Mouse (Mus musculus) intestine, postnatal 0 days (tissue): ENCODE data around the gene Gm21969. TPM values are rescaled to one million over a fixed set of nuclear protein-coding genes. Genes with fewer than 3 reads are reported as not detected.
A peak's percentile ranks its signal among the peaks of the same experiment; 100 is the strongest.

Experiments used
- ATAC-seq: fragments of 200-750 bp; cut with Nextera tagmentation; 2 replicates; pipeline ENCODE4 v1.8.0; 2017; ENCODE audit warnings: mild to moderate bottlenecking, moderate TSS enrichment, moderate library complexity
- H3K27ac ChIP-seq: fragments of 300-500 bp; sonication (generic); 2 replicates; pipeline ENCODE4 v1.5.1; 2014; ENCODE audit warnings: mild to moderate bottlenecking, low read depth, low read length, moderate library complexity
- H3K27me3 ChIP-seq: fragments of 300-500 bp; sonication (generic); replicated peaks from 2 replicates; pipeline ENCODE4 v1.6.1; 2014; ENCODE audit warnings: low read length, mixed read lengths; ENCODE audit not compliant: control insufficient read depth, insufficient read depth
- H3K36me3 ChIP-seq: fragments of 300-500 bp; sonication (generic); 2 replicates; pipeline ENCODE4 v1.6.1; 2014; ENCODE audit warnings: mild to moderate bottlenecking, moderate library complexity; ENCODE audit not compliant: control insufficient read depth, insufficient read depth
- H3K4me1 ChIP-seq: fragments of 300-500 bp; sonication (generic); replicated peaks from 2 replicates; pipeline ENCODE4 v1.6.1; 2014; ENCODE audit warnings: antibody characterized with exemption, low read length, mixed read lengths; ENCODE audit not compliant: control insufficient read depth, insufficient read depth
- H3K4me2 ChIP-seq: fragments of 300-500 bp; sonication (generic); replicated peaks from 2 replicates; pipeline ENCODE4 v1.6.1; 2014; ENCODE audit warnings: low read depth, mild to moderate bottlenecking, moderate library complexity
- H3K4me3 ChIP-seq: fragments of 300-500 bp; sonication (generic); 2 replicates; pipeline ENCODE4 v1.5.1; 2014; ENCODE audit warnings: low read depth, low read length
- H3K9ac ChIP-seq: fragments of 300-500 bp; sonication (generic); 2 replicates; pipeline ENCODE4 v1.6.1; 2014; ENCODE audit warnings: mild to moderate bottlenecking, low read depth, low read length
- H3K9me3 ChIP-seq: fragments of 300-500 bp; sonication (generic); 2 replicates; pipeline ENCODE4 v1.6.1; 2016; ENCODE audit warnings: mixed run types; ENCODE audit not compliant: control insufficient read depth
- CTCF ChIP-seq: sonication (generic); IDR thresholded peaks from 2 replicates; pipeline ENCODE4 v1.5.1; 2016; ENCODE audit warnings: low read depth, mild to moderate bottlenecking, control low read depth, antibody characterized with exemption, moderate library complexity
- WGBS: fragments of 180-500 bp; shearing (Covaris S2); extraction: QIAGEN DNeasy Blood & Tissue Kit; methylation state at CpG from one replicate; pipeline ENCODE4 v1.1.7; 2014; 5-methylcytosine and 5-hydroxymethylcytosine counted together
- polyA plus RNA-seq: library from polyadenylated mRNA; unstranded; fragments of >200 nt; fragmentation: Nextera tagmentation; extraction: Ambion mirVana; gene quantifications from 2 replicates; pipeline ENCODE4 v1.2.1, GENCODE M21; 2015

The Gm21969 gene
- polyA plus RNA-seq, 1 experiment from 2014 or later = not detected

DNA sequence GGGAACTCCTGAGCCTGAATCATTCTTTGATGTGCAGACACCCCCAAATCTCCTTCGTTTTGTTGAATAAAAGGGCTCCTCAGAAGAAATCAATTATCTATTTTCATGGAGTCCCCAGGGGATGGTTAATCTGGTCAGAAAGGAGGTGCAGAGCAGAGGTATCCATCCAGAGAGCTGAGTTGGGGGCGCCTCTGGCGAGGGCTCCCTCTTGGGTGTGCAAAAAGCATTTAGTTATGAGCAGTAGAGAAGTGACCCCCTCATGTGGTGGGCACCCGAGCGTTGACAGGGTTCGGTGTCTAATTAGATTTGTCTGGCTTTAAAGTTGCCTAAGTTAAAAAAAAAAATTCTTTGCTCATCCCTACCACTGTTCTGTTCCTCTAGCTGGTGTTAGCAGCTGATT is 8.0 kb downstream of the Gm21969 start:
- Histone ChIP-seq H3K4me1 (no peaks in the 10 kb centered on the region; the same call in 1 of the 2 replicates), H3K27ac (no peak overlapping the region), H3K4me3 (no peak overlapping the region), H3K27me3 (no peaks in the 10 kb centered on the region), H3K9me3 (no peaks in the 10 kb centered on the region), H3K4me2 (no peak overlapping the region), H3K9ac (no peak overlapping the region), H3K36me3 (peaks cover 34% of the 10 kb centered on the region)
- ATAC-seq = no peak
- TF ChIP-seq CTCF = no peak
- 78% methylated on average over 6 of the region's 6 CpGs for WGBS

GRCm38 (mm10) chr4:139611542-139611953 is 8.6 kb downstream of the Gm21969 start:
- TF ChIP-seq CTCF = peak; percentile 93
- Histone ChIP-seq H3K9ac (no peak overlapping the region), H3K4me2 (no peak overlapping the region; the same call in 1 of the 2 replicates), H3K27me3 (no peaks in the 10 kb centered on the region), H3K4me3 (no peak overlapping the region), H3K9me3 (no peaks in the 10 kb centered on the region), H3K36me3 (peaks cover 38% of the 10 kb centered on the region), H3K4me1 (no peaks in the 10 kb centered on the region; the same call in 1 of the 2 replicates), H3K27ac (no peak overlapping the region)
- WGBS = 19% methylated on average over 10 of the region's 10 CpGs
- no peak for ATAC-seq

DNA sequence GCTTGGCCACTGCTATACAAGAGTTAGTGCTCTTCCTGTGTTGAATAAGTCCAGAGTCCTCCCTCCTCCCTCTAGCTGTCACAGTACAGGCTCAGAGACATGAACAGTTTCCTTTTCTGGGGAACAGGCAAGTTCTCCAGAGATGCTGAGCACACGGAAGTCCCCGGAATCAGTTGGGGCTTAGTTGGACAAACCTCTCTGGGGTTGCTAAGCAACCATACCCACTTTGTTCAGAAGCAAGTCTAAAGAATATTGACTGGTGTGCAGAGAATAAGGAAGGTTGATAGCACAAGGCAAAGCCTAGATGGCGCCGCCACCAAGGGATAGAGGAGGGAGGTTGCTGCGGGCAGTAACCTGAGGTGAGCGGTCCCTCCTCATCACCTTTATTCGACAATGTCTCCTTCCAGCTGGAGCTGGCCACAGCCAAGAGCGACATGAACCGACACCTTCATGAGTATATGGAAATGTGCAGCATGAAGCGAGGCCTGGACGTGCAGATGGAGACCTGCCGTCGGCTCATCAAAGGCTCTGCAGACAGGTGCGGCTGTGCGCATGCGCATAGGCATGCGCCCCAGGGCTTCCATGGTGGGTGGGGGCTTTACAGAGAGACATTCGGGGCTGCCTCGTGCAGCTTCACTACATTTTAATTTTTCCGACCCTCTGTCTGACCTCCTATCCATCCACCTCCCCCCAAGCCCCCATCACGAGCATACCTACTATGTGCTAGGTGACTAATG is 11.7 kb downstream of the Gm21969 start:
- WGBS = 86% methylated on average over 21 of the region's 21 CpGs
- H3K36me3 ChIP-seq = peaks cover 36% of the 10 kb centered on the region
- H3K4me2 ChIP-seq = no peak overlapping the region
- no peak for ATAC-seq
- H3K9ac ChIP-seq = no peak overlapping the region
- peak; percentile 35; the same call in 1 of the 2 replicates for TF ChIP-seq CTCF
- H3K27ac ChIP-seq = no peak overlapping the region
- no peaks in the 10 kb centered on the region for H3K27me3 ChIP-seq
- H3K4me1 ChIP-seq = no peaks in the 10 kb centered on the region; the same call in 1 of the 2 replicates
- no peak overlapping the region for H3K4me3 ChIP-seq
- no peaks in the 10 kb centered on the region for H3K9me3 ChIP-seq

DNA sequence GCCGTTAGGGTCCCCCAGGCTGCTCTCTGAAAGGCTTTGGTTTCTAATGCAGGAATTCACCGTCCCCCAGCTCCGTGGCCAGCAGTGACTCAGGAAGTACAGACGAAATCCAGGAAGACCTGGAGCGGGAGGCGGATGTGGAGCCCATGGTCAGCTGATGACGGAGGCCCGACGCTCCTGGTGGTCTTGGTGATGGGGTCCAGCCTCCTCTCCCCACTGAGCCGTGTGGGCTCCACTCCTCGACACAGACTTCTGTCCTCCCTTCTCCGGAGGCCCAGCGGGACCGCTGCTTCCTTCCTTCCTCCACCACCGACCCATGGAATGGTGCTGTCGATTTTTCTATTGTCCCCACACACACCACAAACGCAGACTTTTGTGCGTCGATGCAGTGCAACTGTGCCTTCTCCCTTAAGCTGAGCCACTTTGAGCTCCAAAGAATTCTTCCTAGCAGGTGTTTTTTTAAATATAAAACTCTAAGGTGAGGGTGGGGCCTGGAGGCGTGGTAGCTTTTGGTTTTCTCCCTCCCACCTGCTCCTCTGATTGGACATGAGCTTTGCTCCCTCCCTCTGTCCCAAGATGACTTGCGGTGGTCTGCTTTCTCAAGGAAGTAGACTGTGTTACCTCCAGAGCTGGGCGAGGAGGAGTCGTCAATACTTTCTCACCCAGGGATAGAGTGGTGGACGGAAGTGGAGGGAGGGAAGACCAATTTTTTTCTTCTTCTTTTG is 13.5 kb downstream of the Gm21969 start:
- WGBS = 22% methylated on average over 23 of the region's 24 CpGs
- TF ChIP-seq CTCF = no peak
- ATAC-seq = peak; percentile 79

DNA sequence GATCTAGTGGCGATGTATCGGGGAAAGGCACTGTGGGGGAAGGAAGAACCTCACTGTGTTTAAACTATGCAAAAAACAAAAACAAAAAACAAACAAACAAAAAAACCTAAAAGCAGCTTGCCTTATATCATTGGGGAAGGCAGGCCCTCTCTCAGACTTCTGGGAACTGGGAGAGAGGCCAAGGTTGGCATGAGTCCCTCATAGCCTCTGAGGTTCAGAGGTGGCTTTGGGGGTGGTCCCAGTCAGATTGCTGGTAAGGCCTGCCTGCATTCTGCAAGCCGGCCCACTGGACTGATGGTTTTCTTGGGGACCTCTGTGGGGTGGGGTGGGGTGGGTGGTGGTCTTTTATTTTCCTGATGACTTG is 14.0 kb downstream of the Gm21969 start:
- H3K27ac ChIP-seq = no peak overlapping the region; the same call in 1 of the 2 replicates
- H3K36me3 ChIP-seq = peaks cover 36% of the 10 kb centered on the region
- peaks cover 9% of the 10 kb centered on the region; the same call in 1 of the 2 replicates for H3K27me3 ChIP-seq
- WGBS = 48% methylated on average over 3 of the region's 3 CpGs
- H3K4me1 ChIP-seq = no peaks in the 10 kb centered on the region; the same call in 1 of the 2 replicates
- no peaks in the 10 kb centered on the region for H3K9me3 ChIP-seq
- no peak overlapping the region for H3K4me3 ChIP-seq
- H3K4me2 ChIP-seq = peak overlapping the region; percentile 66
- no peak for ATAC-seq
- no peak overlapping the region for H3K9ac ChIP-seq
- no peak for TF ChIP-seq CTCF

More for the DNA sequence above, 13.5 kb downstream of the Gm21969 start:
- peaks cover 36% of the 10 kb centered on the region for H3K36me3 ChIP-seq
- H3K4me1 ChIP-seq = no peaks in the 10 kb centered on the region; the same call in 1 of the 2 replicates
- H3K27ac ChIP-seq = peak overlapping the region; percentile 52
- H3K9ac ChIP-seq = peak overlapping the region; percentile 53
- H3K4me2 ChIP-seq = peak overlapping the region; percentile 66
- peaks cover 6% of the 10 kb centered on the region; the same call in 1 of the 2 replicates for H3K27me3 ChIP-seq
- no peaks in the 10 kb centered on the region for H3K9me3 ChIP-seq
- H3K4me3 ChIP-seq = peak overlapping the region; percentile 45

DNA sequence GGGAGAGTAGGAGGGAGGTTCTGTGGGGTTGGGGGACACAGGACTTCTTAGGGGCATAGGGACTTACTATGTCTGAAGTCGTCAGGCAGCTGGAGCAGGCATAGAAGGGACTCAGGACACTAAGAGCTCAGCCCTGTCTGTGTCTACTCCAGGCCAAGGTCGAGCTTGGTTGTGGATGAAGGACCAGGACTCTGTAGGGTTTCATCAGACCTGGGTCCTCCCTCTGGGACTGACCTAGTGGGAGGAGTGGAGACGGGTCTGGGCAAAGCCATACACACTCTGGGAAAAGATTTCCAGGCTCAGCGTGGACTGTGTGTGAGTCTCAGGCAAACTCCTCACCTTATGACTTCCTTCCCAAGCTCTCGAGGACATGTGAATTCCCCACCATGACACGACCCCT is 16.8 kb downstream of the Gm21969 start:
- Histone ChIP-seq H3K27me3 (peaks cover 26% of the 10 kb centered on the region), H3K4me1 (no peaks in the 10 kb centered on the region; the same call in 1 of the 2 replicates), H3K4me3 (no peak overlapping the region), H3K36me3 (peaks cover 14% of the 10 kb centered on the region; the same call in 1 of the 2 replicates), H3K27ac (no peak overlapping the region), H3K9me3 (no peaks in the 10 kb centered on the region), H3K4me2 (no peak overlapping the region), H3K9ac (no peak overlapping the region)
- ATAC-seq = no peak
- 79% methylated on average over 6 of the region's 6 CpGs for WGBS
- TF ChIP-seq CTCF = no peak
